Mouse (Mus musculus): ENCODE measurements at regions not wholly inside any gene's neighbourhood (a gene's known extent, or its start where the extent isn't known, plus 50 kb on each side); places are given as distances from the start of the nearest gene placed in this dataset.

DNA sequence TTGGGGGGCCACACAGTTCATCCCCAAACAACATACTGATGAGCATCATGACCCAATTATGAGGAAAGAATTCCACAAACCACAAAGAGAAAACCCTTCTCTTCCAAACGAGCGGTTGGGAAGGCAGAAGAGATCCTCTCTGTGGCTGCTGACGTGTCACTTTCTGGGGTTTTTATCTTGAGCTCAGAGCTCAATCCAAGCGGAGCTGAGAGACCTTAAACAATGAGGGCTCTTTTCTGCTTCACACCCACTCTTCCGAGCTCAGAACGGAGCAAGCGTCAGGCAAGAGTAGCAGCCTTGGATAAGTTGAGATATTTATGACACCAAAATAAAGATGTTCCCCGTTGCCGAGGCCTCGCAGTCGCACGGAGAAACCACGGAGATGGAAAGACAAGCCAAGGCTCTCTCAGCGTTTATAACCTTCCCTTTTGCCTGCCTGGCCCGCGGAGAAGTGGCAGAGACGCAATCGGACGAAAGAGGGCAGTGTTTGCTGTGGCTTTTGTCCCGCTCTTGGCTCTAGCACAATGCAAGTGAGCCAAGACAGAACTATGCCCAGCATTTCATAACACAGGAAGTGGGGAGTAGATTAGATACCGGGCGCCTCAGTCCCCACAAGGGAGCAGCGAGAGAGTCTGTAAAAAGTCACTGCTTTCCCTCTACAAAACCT lies 100.7 kb downstream of the Chic2 start:
- peak; percentile 78 to 90 for DNase-seq (ENCODE audit: low spot score in 2 of 2)

GRCm38 (mm10) chr5:74941426-74941825 lies 103.1 kb downstream of the Chic2 start:
- DNase-seq (ENCODE audit: low spot score in 2 of 2): peak in 1 of 2 experiments; percentile 6

GRCm38 (mm10) chr5:74937416-74937940 lies 107.1 kb downstream of the Chic2 start:
- no peak for DNase-seq (ENCODE audit: low spot score in 2 of 2)

GRCm38 (mm10) chr5:74936087-74936486 lies 108.5 kb downstream of the Chic2 start:
- DNase-seq (ENCODE audit: low spot score in 2 of 2): no peak

- no peak for DNase-seq (ENCODE audit: low spot score in 2 of 2)
Observed at GRCm38 (mm10) chr5:74935676-74936075, 108.9 kb downstream of the Chic2 start.

DNA sequence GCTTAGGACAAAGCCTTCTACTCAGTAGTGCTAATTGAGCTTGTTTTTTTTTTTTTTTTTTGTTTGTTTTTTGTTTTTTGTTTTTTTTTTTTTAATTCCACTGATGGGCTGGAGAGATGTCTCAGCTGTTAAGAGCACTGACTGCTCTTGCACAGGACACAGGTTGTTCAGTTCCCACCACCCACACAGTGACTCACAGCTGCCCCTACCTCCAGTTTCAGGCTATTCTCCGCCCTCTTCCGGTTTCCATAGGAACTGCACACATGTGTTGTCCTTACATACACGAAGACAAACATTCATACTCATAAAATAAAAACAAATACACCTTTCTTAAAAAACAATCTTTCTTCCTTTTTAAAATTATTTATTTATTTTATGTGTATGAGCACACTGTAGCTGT lies 111.3 kb downstream of the Chic2 start:
- DNase-seq (ENCODE audit: low spot score in 2 of 2): no peak

GRCm38 (mm10) chr5:74932206-74932605 lies 112.4 kb downstream of the Chic2 start:
- no peak for DNase-seq (ENCODE audit: low spot score in 2 of 2)

- no peak for DNase-seq (ENCODE audit: low spot score in 2 of 2)
Observed at GRCm38 (mm10) chr5:74931765-74932164, 112.8 kb downstream of the Chic2 start.

GRCm38 (mm10) chr5:74927543-74927942 lies 117.0 kb downstream of the Chic2 start:
- DNase-seq (ENCODE audit: low spot score in 2 of 2): no peak

GRCm38 (mm10) chr5:74925769-74926168 lies 118.8 kb downstream of the Chic2 start:
- DNase-seq (ENCODE audit: low spot score in 2 of 2): no peak

DNA sequence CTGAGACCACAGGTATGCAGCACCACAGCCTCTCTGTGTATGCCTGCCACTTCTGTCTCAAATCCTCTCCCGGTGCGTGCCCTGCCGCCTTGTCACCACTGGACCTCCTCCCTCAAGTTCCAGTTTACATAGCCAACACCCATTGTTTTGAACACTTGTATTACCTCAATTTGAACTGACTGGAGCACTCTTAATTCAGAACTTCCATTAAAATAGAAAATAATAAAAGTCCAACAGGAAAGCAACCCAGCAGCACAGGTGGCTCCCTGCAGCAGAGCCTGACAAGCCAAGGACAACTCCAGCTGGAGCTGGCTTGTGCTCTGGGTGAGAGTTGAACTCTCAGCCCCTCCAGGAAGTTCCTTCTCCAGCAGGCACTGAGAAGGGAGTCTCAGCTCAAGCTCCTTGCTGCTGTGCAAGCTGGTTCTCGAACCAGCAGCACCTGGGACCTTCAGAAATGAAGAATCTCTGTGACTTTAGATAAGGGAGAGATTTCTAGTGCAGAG lies 120.5 kb downstream of the Chic2 start:
- DNase-seq (ENCODE audit: low spot score in 2 of 2): no peak

DNA sequence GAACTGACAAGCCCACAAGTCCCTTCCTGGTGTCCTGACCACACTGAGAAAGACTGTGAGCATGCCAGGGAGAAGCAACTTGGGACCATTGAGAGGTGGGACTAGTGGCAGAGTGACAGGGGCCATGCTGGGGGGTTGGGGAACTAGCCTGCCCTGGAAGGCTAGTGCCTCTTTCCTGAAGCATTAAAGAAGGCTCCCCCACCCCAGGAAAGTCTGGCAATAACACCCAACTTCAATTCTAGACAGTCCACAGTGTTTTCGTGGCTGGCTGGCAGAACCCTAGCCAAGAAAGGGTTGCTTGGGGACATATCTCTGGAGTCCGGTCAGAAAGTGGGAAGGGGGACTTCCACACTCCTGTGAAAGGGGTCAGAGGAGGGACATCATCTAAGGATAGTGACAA lies 121.2 kb downstream of the Chic2 start:
- DNase-seq (ENCODE audit: low spot score in 2 of 2): no peak

GRCm38 (mm10) chr5:74922881-74923280 lies 121.7 kb downstream of the Chic2 start:
- no peak for DNase-seq (ENCODE audit: low spot score in 2 of 2)

- DNase-seq (ENCODE audit: low spot score in 2 of 2): no peak
Observed at GRCm38 (mm10) chr5:74920939-74921338, 123.6 kb downstream of the Chic2 start.

GRCm38 (mm10) chr5:74920490-74920889 lies 124.1 kb downstream of the Chic2 start:
- DNase-seq (ENCODE audit: low spot score in 2 of 2): no peak

DNA sequence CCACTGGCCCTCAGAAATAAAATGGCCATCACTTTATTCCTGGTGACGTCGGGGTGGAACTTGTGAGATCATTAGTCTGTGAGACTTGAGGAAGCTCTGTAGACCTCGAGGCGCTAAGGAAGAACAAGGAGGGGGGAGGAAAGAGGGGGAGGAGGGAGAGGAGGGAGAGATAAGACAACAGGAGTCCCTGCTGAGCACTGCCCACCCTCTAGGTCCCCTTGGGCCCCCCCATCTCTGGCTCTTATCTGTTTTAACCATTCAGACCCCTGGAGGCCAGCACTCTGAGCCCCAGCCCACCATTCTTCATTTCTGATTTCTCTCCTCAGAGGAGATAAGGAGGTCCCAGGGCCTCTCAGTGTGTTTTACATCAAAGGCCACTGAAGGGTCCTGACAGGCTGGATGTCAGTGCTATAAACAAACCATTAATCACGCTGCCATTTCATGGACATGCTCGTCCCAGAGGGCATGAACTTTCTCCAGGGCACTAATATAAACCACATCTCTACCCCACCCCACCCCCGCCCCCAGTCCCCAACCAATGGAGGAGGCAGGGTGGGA lies 139.0 kb downstream of the Chic2 start:
- DNase-seq (ENCODE audit: low spot score in 2 of 2): no peak

GRCm38 (mm10) chr5:74904927-74905503 lies 139.6 kb downstream of the Chic2 start:
- no peak for DNase-seq (ENCODE audit: low spot score in 2 of 2)

DNA sequence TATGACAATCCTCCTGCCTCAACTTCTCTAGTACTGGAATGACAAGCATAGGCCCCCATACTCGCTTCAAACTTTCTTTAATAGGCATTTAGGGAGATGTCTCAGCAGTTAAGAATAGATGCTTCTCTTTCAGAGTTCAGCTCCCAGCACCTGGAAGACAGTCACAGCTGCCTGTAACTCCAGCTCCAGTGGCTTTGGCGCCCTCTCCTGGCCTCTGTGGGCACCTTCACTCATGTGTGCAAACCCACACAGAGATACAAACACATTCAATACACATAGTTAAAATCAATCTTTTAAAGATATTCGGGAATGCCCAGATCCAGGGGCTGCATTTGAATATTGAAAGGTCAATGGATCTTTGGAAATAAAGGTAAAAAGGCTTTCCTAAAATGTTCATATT lies 140.2 kb downstream of the Chic2 start:
- no peak for DNase-seq (ENCODE audit: low spot score in 2 of 2)

- DNase-seq (ENCODE audit: low spot score in 2 of 2): no peak
Observed at GRCm38 (mm10) chr5:74903711-74904110, 140.9 kb downstream of the Chic2 start.

DNA sequence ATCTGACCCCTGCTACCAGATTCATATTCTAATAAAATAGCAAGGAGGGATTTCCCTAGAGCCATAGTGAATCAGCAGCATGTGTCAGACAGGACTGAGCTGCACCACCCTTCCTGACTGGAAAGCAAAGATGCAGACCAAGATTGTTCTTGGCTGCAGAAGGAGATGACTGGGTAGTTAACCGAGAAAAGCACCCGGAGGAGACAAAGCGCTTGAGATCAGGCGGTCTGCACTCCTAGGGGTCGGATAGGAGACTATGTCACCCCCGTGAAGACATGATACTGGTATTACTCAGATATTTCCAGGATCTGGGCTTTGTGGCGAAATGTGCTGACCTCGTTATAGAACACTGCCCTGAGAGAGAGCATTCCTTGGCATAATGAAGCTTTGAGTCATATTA lies 147.4 kb downstream of the Chic2 start:
- no peak for DNase-seq (ENCODE audit: low spot score in 2 of 2)

- no peak for DNase-seq (ENCODE audit: low spot score in 2 of 2)
Observed at GRCm38 (mm10) chr5:74893276-74893675, 151.3 kb downstream of the Chic2 start.

GRCm38 (mm10) chr5:74891541-74891940 lies 153.0 kb downstream of the Chic2 start:
- no peak for DNase-seq (ENCODE audit: low spot score in 2 of 2)

GRCm38 (mm10) chr5:74888934-74889333 lies 155.6 kb downstream of the Chic2 start:
- no peak for DNase-seq (ENCODE audit: low spot score in 2 of 2)
